20 mouse cellular contexts compared by ENCODE assay signal in genomic region chrX:36741278-36741677, GRCm38 (mm10). TPM values are rescaled to one million over a fixed set of nuclear protein-coding genes. Genes with fewer than 3 reads are reported as not detected.
DNase-seq lines count a peak whose midpoint lies in the region; ATAC-seq and TF ChIP-seq lines count a peak whose summit lies in the region.
"Had no signal": no experiment of that assay in that cellular context is flagged by ENCODE, and none has a peak within 500 bp of the region (broad histone marks: within the 10 kb centered on the region; RNA-seq: fewer than 3 reads in every experiment).

No protein-coding gene starts in this region.

- no peaks in the 10 kb centered on the region for H3K9me3 ChIP-seq in embryonic facial prominence, embryonic 14.5 days (ENCODE audit: control insufficient read depth, low read length)
- peaks cover 2% of the 10 kb centered on the region; the same call in 1 of the 2 replicates for H3K9me3 ChIP-seq in embryonic facial prominence, embryonic 10.5 days
- H3K9me3 ChIP-seq in liver, embryonic 12.5 days (replicated peaks), result no peaks in the 10 kb centered on the region
- no peaks in the 10 kb centered on the region for H3K9me3 ChIP-seq in stomach, postnatal 0 days (ENCODE audit: control insufficient read depth, low read length)
- H3K9me3 ChIP-seq: embryonic facial prominence, embryonic 15.5 days; forebrain, embryonic 15.5 days; intestine, embryonic 15.5 days; kidney, embryonic 15.5 days; limb, embryonic 15.5 days; neural tube, embryonic 15.5 days had no signal

- no peak overlapping the region for H3K9ac ChIP-seq in embryonic facial prominence, embryonic 14.5 days (ENCODE audit: low read depth, low read length)
- H3K9ac ChIP-seq in liver, embryonic 12.5 days, result no peak overlapping the region
- H3K9ac ChIP-seq in stomach, postnatal 0 days (ENCODE audit: low read length), result no peak overlapping the region
- H3K9ac ChIP-seq: embryonic facial prominence, embryonic 15.5 days; forebrain, embryonic 15.5 days; intestine, embryonic 15.5 days; kidney, embryonic 15.5 days; limb, embryonic 15.5 days; neural tube, embryonic 15.5 days had no signal

- no peak overlapping the region for H3K4me3 ChIP-seq in embryonic facial prominence, embryonic 14.5 days (ENCODE audit: low read depth, low read length)
- no peak overlapping the region for H3K4me3 ChIP-seq in embryonic facial prominence, embryonic 10.5 days
- no peak overlapping the region for H3K4me3 ChIP-seq in liver, embryonic 12.5 days
- H3K4me3 ChIP-seq in stomach, postnatal 0 days (ENCODE audit: low read depth, low read length), result no peak overlapping the region
- H3K4me3 ChIP-seq: embryonic facial prominence, embryonic 15.5 days; forebrain, embryonic 15.5 days; intestine, embryonic 15.5 days; kidney, embryonic 15.5 days; limb, embryonic 15.5 days; neural tube, embryonic 15.5 days had no signal

- 36% methylated on average over 6 of the region's 6 CpGs for WGBS in embryonic facial prominence, embryonic 14.5 days
- 34% methylated on average over 6 of the region's 6 CpGs for WGBS in embryonic facial prominence, embryonic 10.5 days
- 17% methylated on average over 6 of the region's 6 CpGs for WGBS in liver, embryonic 12.5 days (ENCODE audit: insufficient replicate concordance)
- 26% methylated on average over 6 of the region's 6 CpGs for WGBS in stomach, postnatal 0 days

- no peak for TF ChIP-seq EP300 in stomach, postnatal 0 days (optimal IDR thresholded peaks at IDR 0.05)

- TF ChIP-seq CTCF in stomach, postnatal 0 days (IDR thresholded peaks at IDR 0.05; ENCODE audit: low read depth), result no peak

- H3K27ac ChIP-seq in embryonic facial prominence, embryonic 14.5 days (replicated peaks; ENCODE audit: low read depth, low read length), result no peak overlapping the region
- no peak overlapping the region for H3K27ac ChIP-seq in embryonic facial prominence, embryonic 10.5 days (replicated peaks)
- H3K27ac ChIP-seq in liver, embryonic 12.5 days, result no peak overlapping the region
- H3K27ac ChIP-seq in stomach, postnatal 0 days (replicated peaks), result no peak overlapping the region
- H3K27ac ChIP-seq: embryonic facial prominence, embryonic 15.5 days; forebrain, embryonic 15.5 days; intestine, embryonic 15.5 days; kidney, embryonic 15.5 days; limb, embryonic 15.5 days; neural tube, embryonic 15.5 days had no signal

- no peak overlapping the region for H3K4me2 ChIP-seq in embryonic facial prominence, embryonic 14.5 days (ENCODE audit: low read depth, low read length)
- H3K4me2 ChIP-seq in liver, embryonic 12.5 days, result peak overlapping the region; percentile 14; the same call in 1 of the 2 replicates
- no peak overlapping the region for H3K4me2 ChIP-seq in stomach, postnatal 0 days (replicated peaks; ENCODE audit: low read depth)
- H3K4me2 ChIP-seq: embryonic facial prominence, embryonic 15.5 days; forebrain, embryonic 15.5 days; intestine, embryonic 15.5 days; kidney, embryonic 15.5 days; limb, embryonic 15.5 days; neural tube, embryonic 15.5 days had no signal

- H3K27me3 ChIP-seq in embryonic facial prominence, embryonic 14.5 days (replicated peaks; ENCODE audit: control insufficient read depth, insufficient read depth, low read length), result no peaks in the 10 kb centered on the region
- no peaks in the 10 kb centered on the region for H3K27me3 ChIP-seq in embryonic facial prominence, embryonic 10.5 days (replicated peaks; ENCODE audit: low read depth, poor library complexity, severe bottlenecking)
- H3K27me3 ChIP-seq in liver, embryonic 12.5 days (replicated peaks), result no peaks in the 10 kb centered on the region
- H3K27me3 ChIP-seq in stomach, postnatal 0 days (ENCODE audit: control insufficient read depth, insufficient read depth, low read length), result no peaks in the 10 kb centered on the region
- H3K27me3 ChIP-seq: embryonic facial prominence, embryonic 15.5 days; forebrain, embryonic 15.5 days; intestine, embryonic 15.5 days; kidney, embryonic 15.5 days; limb, embryonic 15.5 days; neural tube, embryonic 15.5 days had no signal

- H3K36me3 ChIP-seq in embryonic facial prominence, embryonic 14.5 days (ENCODE audit: control insufficient read depth, insufficient read depth, low read length), result no peaks in the 10 kb centered on the region
- no peaks in the 10 kb centered on the region for H3K36me3 ChIP-seq in embryonic facial prominence, embryonic 10.5 days (replicated peaks)
- no peaks in the 10 kb centered on the region for H3K36me3 ChIP-seq in liver, embryonic 12.5 days
- H3K36me3 ChIP-seq in stomach, postnatal 0 days (ENCODE audit: control insufficient read depth, insufficient read depth, low read length), result no peaks in the 10 kb centered on the region
- H3K36me3 ChIP-seq: embryonic facial prominence, embryonic 15.5 days; forebrain, embryonic 15.5 days; intestine, embryonic 15.5 days; kidney, embryonic 15.5 days; limb, embryonic 15.5 days; neural tube, embryonic 15.5 days had no signal

- intact Hi-C loops in left cerebral cortex, postnatal 4 days (cut with DNase I), result no loop called here

- no peak for ATAC-seq in embryonic facial prominence, embryonic 14.5 days (ENCODE audit: low read depth)
- peak; percentile 70; the same call in 1 of the 2 replicates for ATAC-seq in liver, embryonic 12.5 days
- no peak for ATAC-seq in stomach, postnatal 0 days (ENCODE audit: low FRiP score, low TSS enrichment)
- ATAC-seq: forebrain, embryonic 15.5 days; intestine, embryonic 15.5 days had no signal

- no peaks in the 10 kb centered on the region for H3K4me1 ChIP-seq in embryonic facial prominence, embryonic 14.5 days (ENCODE audit: control insufficient read depth, insufficient read depth, low read length)
- H3K4me1 ChIP-seq in embryonic facial prominence, embryonic 10.5 days, result peaks cover 6% of the 10 kb centered on the region; the same call in 1 of the 2 replicates
- peaks cover 23% of the 10 kb centered on the region; the same call in 1 of the 2 replicates for H3K4me1 ChIP-seq in liver, embryonic 12.5 days
- H3K4me1 ChIP-seq in stomach, postnatal 0 days (replicated peaks; ENCODE audit: control insufficient read depth, insufficient read depth), result no peaks in the 10 kb centered on the region
- H3K4me1 ChIP-seq: embryonic facial prominence, embryonic 15.5 days; intestine, embryonic 15.5 days; kidney, embryonic 15.5 days; limb, embryonic 15.5 days; neural tube, embryonic 15.5 days had no signal

- peak; percentile 61 for DNase-seq in embryonic facial prominence, embryonic 14.5 days (ENCODE audit: low spot score)
- DNase-seq in embryonic facial prominence, embryonic 10.5 days (ENCODE audit: low spot score), result no peak
- DNase-seq in A20 (ENCODE audit: low read depth, low spot score) (peak; percentile 55), ZHBTc4 (ENCODE audit: low read depth, low spot score) (peak; percentile 45)
- no peak for DNase-seq in left cerebral cortex, postnatal 4 days
- no peak for DNase-seq in lung, postnatal 14 days
- DNase-seq in stomach, postnatal 0 days (ENCODE audit: low spot score), result no peak
- DNase-seq: cerebellum, adult 11 months; cerebellum, postnatal 36 days; heart, adult 11 months; lung, postnatal 36 days; retina, postnatal 1 day; thymus, postnatal 36 days had no signal

RNA-seq across cellular contexts. Expression of gene Slc25a43, which starts 2.2 kb away (rescaled TPM):
- 1.5 and 1.9 TPM in 2 replicates for polyA plus RNA-seq in embryonic facial prominence, embryonic 14.5 days (2014; fragmentation: Nextera tagmentation; extraction: Ambion mirVana)
- polyA plus RNA-seq in embryonic facial prominence, embryonic 10.5 days (2016; fragmentation: Nextera tagmentation; extraction: Ambion mirVana), result 1.1 and 2.0 TPM in 2 replicates
- polyA plus RNA-seq in liver, embryonic 12.5 days (2016; fragmentation: Nextera tagmentation; extraction: Ambion mirVana), result 1.0 and 1.2 TPM in 2 replicates
- total RNA-seq in left cerebral cortex, postnatal 4 days (2021), result not detected
- 1.4 and 1.6 TPM in 2 replicates for polyA plus RNA-seq in stomach, postnatal 0 days (2015; fragmentation: Nextera tagmentation; extraction: Ambion mirVana)

RNA-seq across cellular contexts. Expression of gene Slc25a5, which starts 54.2 kb away (rescaled TPM):
- 555 and 588 TPM in 2 replicates for polyA plus RNA-seq in embryonic facial prominence, embryonic 14.5 days (2014; fragmentation: Nextera tagmentation; extraction: Ambion mirVana)
- polyA plus RNA-seq in embryonic facial prominence, embryonic 10.5 days (2016; fragmentation: Nextera tagmentation; extraction: Ambion mirVana), result 764 and 848 TPM in 2 replicates
- 641 and 655 TPM in 2 replicates for polyA plus RNA-seq in liver, embryonic 12.5 days (2016; fragmentation: Nextera tagmentation; extraction: Ambion mirVana)
- total RNA-seq in left cerebral cortex, postnatal 4 days (2021), result 100 to 1,000 TPM; 265 to 267 TPM
- 1,050 and 1,122 TPM in 2 replicates for polyA plus RNA-seq in stomach, postnatal 0 days (2015; fragmentation: Nextera tagmentation; extraction: Ambion mirVana)

Comparison
In these comparisons a context has a peak if more than half of its experiments do, and no peak if none do; other contexts are left out.
1. DNase-seq: peak in embryonic facial prominence, embryonic 14.5 days (single experiment), A20 (single experiment) and ZHBTc4 (single experiment); none in embryonic facial prominence, embryonic 10.5 days (single experiment), left cerebral cortex, postnatal 4 days (single experiment), lung, postnatal 14 days (single experiment) and stomach, postnatal 0 days (single experiment).